Mouse (Mus musculus): ENCODE results near the gene Slc25a21.

DNA sequence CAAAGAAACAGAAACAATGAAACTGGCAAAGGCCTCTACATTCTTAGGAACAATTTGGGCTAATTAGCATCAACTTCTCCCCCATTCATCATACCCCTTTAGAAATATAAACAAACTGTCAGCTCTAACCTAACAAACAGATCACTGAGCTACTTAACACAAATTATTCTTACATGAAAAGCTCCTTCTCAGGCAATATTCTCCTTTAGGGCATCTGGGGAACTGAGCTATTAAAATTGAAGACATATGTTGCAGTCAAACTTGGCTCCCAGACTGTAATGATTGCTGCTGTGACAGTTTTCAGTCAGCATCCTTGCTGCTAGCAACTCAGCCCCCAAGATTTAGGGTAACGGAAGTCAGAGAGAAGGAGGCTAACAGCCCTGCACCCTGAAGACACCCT is 58.3 kb downstream of the Slc25a21 start:
- TF ChIP-seq CTCF (IDR thresholded peaks at IDR 0.05; ENCODE audit: extremely low read depth, insufficient read length, insufficient replicate concordance, low read depth, low read length) (no peak), POLR2A (IDR thresholded peaks at IDR 0.05; ENCODE audit: low read depth, low read length) (no peak)
